Mouse (Mus musculus) stomach, postnatal 0 days (tissue): ENCODE measurements around the gene Nodal.

ENCODE experiments used
- CTCF ChIP-seq: IDR thresholded peaks from 2 replicates; pipeline ENCODE4 v1.5.1; 2016; ENCODE audit warnings: antibody characterized with exemption, low read depth, mild to moderate bottlenecking, moderate library complexity
- EP300 ChIP-seq: optimal IDR thresholded peaks from 2 replicates; pipeline ENCODE3; 2016; ENCODE audit warnings: antibody characterized with exemption

DNA sequence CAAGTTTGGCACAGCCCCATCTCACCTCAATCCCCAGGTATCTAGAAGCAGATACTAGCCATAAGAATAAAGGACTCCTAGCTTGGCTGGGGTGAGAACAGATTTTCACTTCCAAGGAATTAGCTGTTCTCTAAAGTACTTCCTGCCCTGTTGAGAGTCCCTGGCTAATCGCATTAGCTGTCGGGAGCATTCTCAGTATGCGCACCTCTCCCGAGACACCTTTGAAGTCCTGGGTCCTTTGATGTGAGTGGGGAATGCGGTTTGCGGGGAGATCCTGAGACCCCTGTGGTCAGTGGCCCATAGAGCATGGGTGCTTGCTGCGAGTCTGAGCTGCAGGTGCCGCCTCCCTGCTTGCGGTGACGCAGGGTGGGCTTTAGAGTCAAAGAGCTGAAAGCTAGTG lies 11.8 kb upstream of the Nodal start:
- TF ChIP-seq CTCF (no peak), EP300 (no peak)
